Mouse (Mus musculus) lung, postnatal 0 days (tissue): ENCODE measurements around the gene Pgpep1.

Experiments used
- CTCF ChIP-seq: IDR thresholded peaks from 2 replicates; pipeline ENCODE4 v1.5.1; 2016; ENCODE audit warnings: antibody characterized with exemption, mild to moderate bottlenecking
- EP300 ChIP-seq: IDR thresholded peaks from 2 replicates; pipeline ENCODE4 v1.6.1; 2016; ENCODE audit warnings: antibody characterized with exemption, mild to moderate bottlenecking, control low read depth

DNA sequence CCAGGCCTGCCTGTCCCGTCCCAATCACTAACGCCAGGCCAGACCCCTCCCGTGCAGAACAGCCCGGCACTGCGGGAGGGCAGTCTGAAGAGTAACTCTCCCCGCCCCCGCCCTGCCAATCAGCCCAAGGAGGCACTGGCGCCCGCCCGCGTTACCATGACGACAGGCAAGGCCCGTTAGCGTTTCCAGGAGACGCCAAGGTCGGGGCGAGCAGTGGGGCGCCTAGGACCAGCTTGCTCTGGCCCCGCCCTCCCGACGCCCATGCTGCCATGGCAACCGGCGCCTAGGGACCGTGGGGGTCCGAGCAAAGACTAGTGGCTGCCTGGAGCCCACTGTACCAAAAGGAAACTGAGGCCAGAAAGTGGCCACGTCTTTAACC is 58.9 kb downstream of the Pgpep1 start:
- TF ChIP-seq CTCF (no peak), EP300 (no peak)
